9 mouse cellular contexts compared by ENCODE assay signal in the genomic region with DNA sequence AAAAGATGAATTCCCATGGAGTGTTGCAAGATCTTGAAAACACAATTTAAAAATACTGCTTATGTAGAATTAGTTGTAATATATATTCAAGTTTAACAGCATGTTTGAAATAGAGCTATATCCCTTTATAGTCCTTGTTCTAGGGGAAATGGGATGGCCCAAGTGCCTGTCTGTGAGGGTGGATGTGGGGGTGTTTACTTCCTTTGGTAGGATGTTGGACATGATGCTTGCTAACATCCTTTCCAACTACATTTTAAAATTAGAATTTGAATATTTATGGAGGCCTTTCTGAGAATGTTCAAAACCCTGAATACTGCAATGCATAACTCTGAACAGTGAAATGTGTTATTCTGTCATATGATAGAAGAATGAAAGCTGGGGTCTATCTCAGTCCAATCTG.
"Had no signal": no experiment of that assay in that cellular context is flagged by ENCODE, and none has a peak within 500 bp of the region (broad histone marks: within the 10 kb centered on the region; RNA-seq: fewer than 3 reads in every experiment).

No protein-coding gene starts in this region.

- DNase-seq: kidney, adult 11 months; kidney, adult 8-10 months; kidney, postnatal 10 days; kidney, postnatal 36 days; layer of hippocampus, postnatal 36 days; liver, embryonic 13.5 days; lung, embryonic 14.5 days; thymus, adult 2 months; thymus, postnatal 25 days had no signal
